Mouse (Mus musculus): ENCODE measurements around the gene Gm49354. TPM values are rescaled to one million over a fixed set of nuclear protein-coding genes. Genes with fewer than 3 reads are reported as not detected.
A peak's percentile ranks its signal among the peaks of the same experiment; 100 is the strongest.
"Not testable (repeated sequence)": the region's sequence is repeated elsewhere in the genome, so short reads cannot be mapped to it uniquely, and the experiment has no call there.

The Gm49354 gene
- polyA plus RNA-seq, 1 experiment from 2014 or later, result not detected

DNA sequence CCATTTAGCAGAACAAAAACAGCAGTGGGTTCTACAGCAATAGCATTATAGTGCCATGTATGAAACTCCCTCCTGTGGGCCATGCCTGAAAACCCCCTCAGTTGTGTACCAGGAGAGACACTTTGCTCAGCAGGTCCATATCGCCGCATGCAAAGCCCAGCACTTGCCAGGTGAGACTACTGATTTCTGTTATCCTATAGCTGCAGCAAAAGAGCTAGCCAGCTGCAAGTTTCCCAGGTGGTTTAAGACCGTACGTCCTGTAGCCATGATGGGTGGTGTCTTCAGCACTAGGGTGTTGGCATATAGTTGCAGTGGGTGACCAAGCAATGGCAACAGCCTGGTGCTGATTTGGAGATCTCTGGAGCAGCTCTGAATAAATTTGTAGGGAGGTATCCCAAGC, 42.6 kb downstream of the Gm49354 start:
- peak; percentile 56 for DNase-seq
- ATAC-seq, result peak; percentile 80
- Histone ChIP-seq H3K4me3 (ENCODE audit: low read depth, low read length) (no peak overlapping the region), H3K27ac (ENCODE audit: low read depth) (peak overlapping the region; percentile 92), H3K9ac (replicated peaks) (no peak overlapping the region), H3K4me1 (ENCODE audit: insufficient read depth) (peaks cover 24% of the 10 kb centered on the region), H3K4me2 (ENCODE audit: low read depth, low read length) (peak overlapping the region; percentile 54; the same call in 1 of the 2 replicates), H3K27me3 (ENCODE audit: insufficient read depth, low read length) (no peaks in the 10 kb centered on the region), H3K36me3 (replicated peaks; ENCODE audit: insufficient read depth, low read length) (no peaks in the 10 kb centered on the region), H3K9me3 (ENCODE audit: low read length) (no peaks in the 10 kb centered on the region)
- 63% methylated on average over 4 of the region's 4 CpGs for WGBS (ENCODE audit: insufficient replicate concordance)
- TF ChIP-seq CTCF (IDR thresholded peaks at IDR 0.05; ENCODE audit: low read depth) (no peak), EP300 (IDR thresholded peaks at IDR 0.05; ENCODE audit: low read depth) (peak; percentile 98)

GRCm38 (mm10) chr13:59738455-59738854, 43.6 kb downstream of the Gm49354 start:
- Histone ChIP-seq H3K4me2 (ENCODE audit: low read depth, low read length) (peak overlapping the region; percentile 54), H3K36me3 (replicated peaks; ENCODE audit: insufficient read depth, low read length) (no peaks in the 10 kb centered on the region), H3K27ac (ENCODE audit: low read depth) (peak overlapping the region; percentile 92), H3K9me3 (ENCODE audit: low read length) (no peaks in the 10 kb centered on the region), H3K4me3 (ENCODE audit: low read depth, low read length) (no peak overlapping the region), H3K9ac (replicated peaks) (peak overlapping the region; percentile 53), H3K27me3 (ENCODE audit: insufficient read depth, low read length) (no peaks in the 10 kb centered on the region), H3K4me1 (ENCODE audit: insufficient read depth) (peaks cover 28% of the 10 kb centered on the region)
- WGBS (ENCODE audit: insufficient replicate concordance), result 63% methylated on average over 2 of the region's 2 CpGs
- TF ChIP-seq CTCF (IDR thresholded peaks at IDR 0.05; ENCODE audit: low read depth) (no peak), EP300 (IDR thresholded peaks at IDR 0.05; ENCODE audit: low read depth) (peak; percentile 93)
- DNase-seq, result peak; percentile 46
- ATAC-seq, result peak; percentile 88

GRCm38 (mm10) chr13:59735190-59735589, 46.9 kb downstream of the Gm49354 start:
- ATAC-seq (no peak), DNase-seq (peak; percentile 56)
- Histone ChIP-seq H3K27ac (ENCODE audit: low read depth) (no peak overlapping the region), H3K4me2 (ENCODE audit: low read depth, low read length) (no peak overlapping the region), H3K36me3 (replicated peaks; ENCODE audit: insufficient read depth, low read length) (no peaks in the 10 kb centered on the region), H3K9ac (replicated peaks) (no peak overlapping the region), H3K9me3 (ENCODE audit: low read length) (no peaks in the 10 kb centered on the region), H3K27me3 (ENCODE audit: insufficient read depth, low read length) (no peaks in the 10 kb centered on the region), H3K4me3 (ENCODE audit: low read depth, low read length) (no peak overlapping the region), H3K4me1 (ENCODE audit: insufficient read depth) (peaks cover 28% of the 10 kb centered on the region)
- TF ChIP-seq CTCF (IDR thresholded peaks at IDR 0.05; ENCODE audit: low read depth), result peak; percentile 58
- no peak for TF ChIP-seq EP300 (IDR thresholded peaks at IDR 0.05; ENCODE audit: low read depth)
- 28% methylated on average over 3 of the region's 3 CpGs for WGBS (ENCODE audit: insufficient replicate concordance)

DNA sequence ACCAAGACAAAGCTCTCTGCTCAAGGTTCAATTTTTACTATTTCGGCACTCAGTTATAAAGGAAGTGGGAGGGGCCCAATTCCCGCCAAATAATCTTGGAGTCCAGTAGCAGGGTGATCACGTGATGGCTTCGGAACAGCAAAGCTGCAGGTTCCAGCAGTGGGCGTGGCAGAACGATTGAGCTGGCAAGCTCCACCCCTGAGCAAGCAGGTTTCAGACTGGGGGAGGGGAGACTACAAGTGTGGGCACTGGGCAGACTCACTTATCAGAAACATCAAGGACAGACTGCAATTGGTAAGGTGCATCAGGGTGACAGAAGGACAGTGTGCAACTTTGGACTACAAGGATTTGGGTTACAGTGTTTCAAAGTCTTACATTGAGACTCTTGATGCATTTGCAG, 47.7 kb downstream of the Gm49354 start:
- WGBS (ENCODE audit: insufficient replicate concordance), result 12% methylated on average over 6 of the region's 6 CpGs

GRCm38 (mm10) chr13:59733936-59734335, 48.1 kb downstream of the Gm49354 start:
- DNase-seq, result no peak
- Histone ChIP-seq H3K4me3 (ENCODE audit: low read depth, low read length) (no peak overlapping the region), H3K4me1 (ENCODE audit: insufficient read depth) (peaks cover 23% of the 10 kb centered on the region), H3K9ac (replicated peaks) (no peak overlapping the region), H3K9me3 (ENCODE audit: low read length) (no peaks in the 10 kb centered on the region), H3K27ac (ENCODE audit: low read depth) (no peak overlapping the region), H3K36me3 (replicated peaks; ENCODE audit: insufficient read depth, low read length) (no peaks in the 10 kb centered on the region), H3K4me2 (ENCODE audit: low read depth, low read length) (no peak overlapping the region), H3K27me3 (ENCODE audit: insufficient read depth, low read length) (peaks cover 3% of the 10 kb centered on the region; the same call in 1 of the 2 replicates)
- TF ChIP-seq EP300 (IDR thresholded peaks at IDR 0.05; ENCODE audit: low read depth) (no peak), CTCF (IDR thresholded peaks at IDR 0.05; ENCODE audit: low read depth) (no peak)
- 82% methylated on average over 2 of the region's 4 CpGs for WGBS (ENCODE audit: insufficient replicate concordance)
- no peak for ATAC-seq

More for the DNA sequence above, 47.7 kb downstream of the Gm49354 start:
- peaks cover 24% of the 10 kb centered on the region for H3K4me1 ChIP-seq (ENCODE audit: insufficient read depth)
- DNase-seq; H3K36me3 ChIP-seq (replicated peaks; ENCODE audit: insufficient read depth, low read length); H3K9me3 ChIP-seq (ENCODE audit: low read length); H3K27ac ChIP-seq (ENCODE audit: low read depth); ATAC-seq; H3K9ac ChIP-seq (replicated peaks); H3K4me2 ChIP-seq (ENCODE audit: low read depth, low read length); H3K27me3 ChIP-seq (ENCODE audit: insufficient read depth, low read length); H3K4me3 ChIP-seq (ENCODE audit: low read depth, low read length): not testable (repeated sequence)

DNA sequence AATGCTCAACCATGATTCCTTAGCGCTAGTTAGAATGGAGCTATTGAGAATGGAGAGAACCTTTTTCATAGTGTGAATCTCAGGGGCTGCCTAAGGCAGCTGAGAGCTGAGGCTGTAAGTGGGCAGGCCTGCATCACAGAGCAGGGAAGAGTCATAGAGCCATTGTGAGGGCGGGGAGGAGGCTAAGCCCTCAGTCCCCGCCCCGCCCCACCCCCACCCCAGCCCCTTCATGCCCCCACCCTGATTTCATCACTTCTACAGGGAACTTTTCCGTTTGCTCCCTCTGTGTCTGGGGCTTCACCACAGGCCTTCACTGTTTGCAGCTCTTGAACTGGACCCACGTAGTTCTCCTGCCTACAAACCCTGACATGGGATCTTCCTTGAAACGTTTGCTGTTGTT, 50.4 kb downstream of the Gm49354 start, which contains the start of gene Spata31d1d:
Gene Spata31d1d, minus strand, starts transcription at position 101 of the 400 bp plus-strand sequence.
- ATAC-seq (no peak), DNase-seq (no peak)
- Histone ChIP-seq H3K4me1 (ENCODE audit: insufficient read depth) (peaks cover 13% of the 10 kb centered on the region), H3K9me3 (ENCODE audit: low read length) (no peaks in the 10 kb centered on the region), H3K9ac (replicated peaks) (no peak within 1 kb of the TSS), H3K36me3 (replicated peaks; ENCODE audit: insufficient read depth, low read length) (no peaks in the 10 kb centered on the region), H3K27ac (ENCODE audit: low read depth) (no peak within 1 kb of the TSS), H3K27me3 (ENCODE audit: insufficient read depth, low read length) (peaks cover 8% of the 10 kb centered on the region; the same call in 1 of the 2 replicates), H3K4me2 (ENCODE audit: low read depth, low read length) (no peak within 1 kb of the TSS), H3K4me3 (ENCODE audit: low read depth, low read length) (no peak within 1 kb of the TSS)
- no peak for TF ChIP-seq CTCF (IDR thresholded peaks at IDR 0.05; ENCODE audit: low read depth)
- no peak for TF ChIP-seq EP300 (IDR thresholded peaks at IDR 0.05; ENCODE audit: low read depth)
- 45% methylated on average over 7 of the region's 7 CpGs for WGBS (ENCODE audit: insufficient replicate concordance)

Measured in liver, postnatal 0 days (tissue).